Mouse (Mus musculus): ENCODE results near the gene Ppbp. TPM values are rescaled to one million over a fixed set of nuclear protein-coding genes. Genes with fewer than 3 reads are reported as not detected.

The Ppbp gene
- polyA plus RNA-seq, 1 experiment from 2014 or later: 0.79 TPM

DNA sequence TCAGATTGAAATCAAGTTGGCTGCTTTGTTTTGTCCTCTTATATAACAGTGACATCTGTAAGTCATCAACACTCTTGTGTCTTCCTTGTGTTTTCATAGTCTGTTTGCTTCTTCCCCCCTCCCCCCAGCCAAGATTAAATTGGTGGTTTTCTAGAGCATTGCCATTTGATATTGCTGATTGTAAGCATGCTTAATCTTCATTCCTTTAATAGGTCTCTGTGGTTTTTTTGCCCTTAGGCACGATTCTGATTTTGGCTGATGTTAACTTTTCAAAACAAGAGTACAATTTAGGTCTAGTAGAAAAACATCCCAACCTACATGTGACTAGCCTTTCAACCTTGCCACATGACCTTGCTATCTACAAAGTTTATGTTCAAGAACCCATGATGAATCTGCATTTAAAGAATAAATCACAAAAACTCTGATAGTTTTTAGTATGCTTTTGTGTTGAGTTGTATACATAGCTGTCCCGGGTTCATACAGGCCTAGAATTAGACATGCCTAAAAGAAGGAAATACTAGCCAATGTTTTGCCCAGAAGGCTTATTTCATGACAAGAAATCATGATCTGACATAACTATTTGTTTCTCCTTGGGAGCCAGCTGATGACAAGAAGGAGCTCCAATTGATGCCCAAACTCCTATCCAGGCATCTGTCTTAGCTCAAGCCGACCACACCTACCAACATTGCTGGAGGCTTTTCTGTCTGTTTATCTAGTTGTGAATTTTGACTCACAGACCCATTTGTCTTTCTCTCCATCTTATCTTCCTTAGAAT lies 39.0 kb downstream of the Ppbp start:
- WGBS: 90% methylated on average over 3 of the region's 3 CpGs

More for the DNA sequence above, 39.0 kb downstream of the Ppbp start:
- no peak for ATAC-seq
- no peak overlapping the region for H3K4me2 ChIP-seq (ENCODE audit: low read length)
- H3K36me3 ChIP-seq (ENCODE audit: control insufficient read depth, insufficient read depth): no peaks in the 10 kb centered on the region
- no peaks in the 10 kb centered on the region for H3K27me3 ChIP-seq (replicated peaks; ENCODE audit: control insufficient read depth, insufficient read depth, low read length)
- no peaks in the 10 kb centered on the region for H3K4me1 ChIP-seq (replicated peaks; ENCODE audit: control insufficient read depth, insufficient read depth, low read length)
- H3K9ac ChIP-seq (replicated peaks; ENCODE audit: low read depth, low read length): no peak overlapping the region
- H3K4me3 ChIP-seq (replicated peaks; ENCODE audit: low read length): no peak overlapping the region
- no peak overlapping the region for H3K27ac ChIP-seq (ENCODE audit: low read length)
- H3K9me3 ChIP-seq (ENCODE audit: control insufficient read depth, low read length): no peaks in the 10 kb centered on the region

Small RNA genes lying within 50 kb of the gene (microRNA-seq; reads per million reads assigned to microRNA genes)
- gene Gm24322: not detected

Other genes with a start within 250 kb of the Ppbp start
- not detected in 2 replicates for gene Afm, start 249.6 kb upstream of the Ppbp start, polyA plus RNA-seq (2015; fragmentation: Nextera tagmentation; extraction: Ambion mirVana)
- gene 5830473C10Rik, start 207.4 kb upstream of the Ppbp start, polyA plus RNA-seq (2015; fragmentation: Nextera tagmentation; extraction: Ambion mirVana): not detected in 2 replicates
- 0.86 and 0.92 TPM in 2 replicates for gene Rassf6, start 127.9 kb upstream of the Ppbp start, polyA plus RNA-seq (2015; fragmentation: Nextera tagmentation; extraction: Ambion mirVana)
- gene Cxcl5, start 9.2 kb upstream of the Ppbp start, polyA plus RNA-seq (2015; fragmentation: Nextera tagmentation; extraction: Ambion mirVana): 0.12 and 0.14 TPM in 2 replicates
- 27.8 and 43.3 TPM in 2 replicates for gene Pf4, start 3.9 kb downstream of the Ppbp start, polyA plus RNA-seq (2015; fragmentation: Nextera tagmentation; extraction: Ambion mirVana)
- gene Cxcl3, start 17.6 kb downstream of the Ppbp start, polyA plus RNA-seq (2015; fragmentation: Nextera tagmentation; extraction: Ambion mirVana): 0.28 TPM in 1 of 2 replicates, not detected in the other
- not detected in 2 replicates for gene Cxcl15, start 26.0 kb downstream of the Ppbp start, polyA plus RNA-seq (2015; fragmentation: Nextera tagmentation; extraction: Ambion mirVana)
- 0.17 TPM in 1 of 2 replicates, not detected in the other for gene Cxcl1, start 122.7 kb downstream of the Ppbp start, polyA plus RNA-seq (2015; fragmentation: Nextera tagmentation; extraction: Ambion mirVana)
- not detected in 2 replicates for gene Cxcl2, start 135.4 kb downstream of the Ppbp start, polyA plus RNA-seq (2015; fragmentation: Nextera tagmentation; extraction: Ambion mirVana)
- gene Mthfd2l, start 162.6 kb downstream of the Ppbp start, polyA plus RNA-seq (2015; fragmentation: Nextera tagmentation; extraction: Ambion mirVana): 58.7 and 62.8 TPM in 2 replicates